Mouse (Mus musculus): ENCODE measurements around the gene Mtpn. TPM values are rescaled to one million over a fixed set of nuclear protein-coding genes. Genes with fewer than 3 reads are reported as not detected.

The Mtpn gene
- polyA plus RNA-seq, 1 experiment from 2014 or later = 268 TPM

DNA sequence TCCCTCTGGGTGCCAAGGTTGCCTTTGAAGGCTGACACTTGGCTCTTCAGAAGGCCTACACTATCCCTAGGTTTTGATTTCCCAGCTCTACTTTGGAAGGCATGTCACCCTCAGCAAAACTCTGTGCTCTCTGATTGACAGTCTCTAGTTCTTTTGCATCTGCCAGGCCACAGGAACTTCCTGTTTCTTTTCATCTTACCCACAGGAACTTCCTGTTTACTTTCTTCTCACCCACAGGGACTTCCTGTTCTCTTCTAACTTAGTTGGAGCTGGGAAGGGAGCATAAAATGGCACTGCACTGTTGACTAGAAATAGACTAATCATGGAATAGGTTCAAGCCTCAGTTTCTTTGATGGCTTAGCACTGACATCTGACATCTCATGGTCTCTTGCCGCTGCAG, 77.2 kb downstream of the Mtpn start:
- Histone ChIP-seq H3K4me3 (replicated peaks; ENCODE audit: low read length) (no peak overlapping the region), H3K36me3 (ENCODE audit: control insufficient read depth, insufficient read depth) (no peaks in the 10 kb centered on the region), H3K9ac (replicated peaks; ENCODE audit: low read depth, low read length) (no peak overlapping the region), H3K4me1 (replicated peaks; ENCODE audit: control insufficient read depth, insufficient read depth, low read length) (no peaks in the 10 kb centered on the region), H3K27ac (ENCODE audit: low read length) (no peak overlapping the region), H3K4me2 (ENCODE audit: low read length) (no peak overlapping the region), H3K27me3 (replicated peaks; ENCODE audit: control insufficient read depth, insufficient read depth, low read length) (no peaks in the 10 kb centered on the region), H3K9me3 (ENCODE audit: control insufficient read depth, low read length) (no peaks in the 10 kb centered on the region)
- WGBS = 96% methylated on average over 1 of the region's 1 CpGs
- ATAC-seq = no peak

Small RNAs within 50 kb of the gene (microRNA-seq; reads per million reads assigned to microRNA genes)
- gene Gm23053 = not detected

Other genes starting within 250 kb of the Mtpn start
- 4.6 and 5.6 TPM in 2 replicates for gene Slc13a4, start 231.8 kb downstream of the Mtpn start, polyA plus RNA-seq (2015; fragmentation: Nextera tagmentation; extraction: Ambion mirVana)
- gene Fam180a, start 213.7 kb downstream of the Mtpn start, polyA plus RNA-seq (2015; fragmentation: Nextera tagmentation; extraction: Ambion mirVana) = 1.0 and 1.6 TPM in 2 replicates